Mouse (Mus musculus): ENCODE data around the gene Arhgef10l.
"Not testable (repeated sequence)": the region's sequence is repeated elsewhere in the genome, so short reads cannot be mapped to it uniquely, and the experiment has no call there.

Gene Arhgef10l

DNA sequence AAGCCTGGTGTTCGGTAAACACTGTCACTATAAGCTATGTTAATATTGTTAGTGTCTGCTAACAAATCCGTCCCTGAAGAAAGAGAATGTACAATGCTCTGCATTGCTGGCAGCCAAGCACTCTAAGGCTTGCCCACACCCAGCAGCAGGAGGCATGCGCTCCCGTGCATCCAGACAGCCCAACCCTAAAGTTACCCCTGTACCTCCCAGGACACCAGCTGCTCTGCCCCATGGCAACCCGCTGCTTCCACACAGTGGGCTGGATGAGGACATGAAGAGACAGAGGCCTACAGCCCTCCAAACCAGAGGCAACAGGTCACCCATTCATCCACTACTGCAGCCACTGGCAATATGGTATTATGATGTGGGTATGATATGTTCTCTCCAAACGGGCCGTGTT, 60.0 kb downstream of the Arhgef10l start:
- DNase-seq (ENCODE audit: low read depth), result no peak

DNA sequence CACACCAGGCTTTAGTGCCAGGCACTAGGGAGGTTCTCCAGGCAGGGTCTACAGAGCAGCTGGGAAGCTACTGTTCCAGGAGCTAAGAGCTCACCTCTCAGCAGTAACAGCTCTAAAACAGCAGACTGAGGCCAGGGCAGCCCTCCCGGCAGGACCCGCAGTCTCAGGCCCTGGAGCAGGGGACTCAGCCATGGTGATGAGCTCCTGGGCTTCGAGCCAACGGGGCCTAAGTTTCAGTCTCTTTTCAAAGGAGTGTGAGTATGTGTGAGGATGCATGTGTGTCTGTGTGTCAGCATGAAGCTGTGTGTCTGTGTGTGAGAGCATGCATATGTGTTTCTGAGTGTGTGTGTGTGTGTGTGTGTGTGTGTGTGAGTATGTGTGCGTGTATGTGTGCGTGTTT, 60.6 kb downstream of the Arhgef10l start:
- no peak for DNase-seq (ENCODE audit: low read depth)

DNA sequence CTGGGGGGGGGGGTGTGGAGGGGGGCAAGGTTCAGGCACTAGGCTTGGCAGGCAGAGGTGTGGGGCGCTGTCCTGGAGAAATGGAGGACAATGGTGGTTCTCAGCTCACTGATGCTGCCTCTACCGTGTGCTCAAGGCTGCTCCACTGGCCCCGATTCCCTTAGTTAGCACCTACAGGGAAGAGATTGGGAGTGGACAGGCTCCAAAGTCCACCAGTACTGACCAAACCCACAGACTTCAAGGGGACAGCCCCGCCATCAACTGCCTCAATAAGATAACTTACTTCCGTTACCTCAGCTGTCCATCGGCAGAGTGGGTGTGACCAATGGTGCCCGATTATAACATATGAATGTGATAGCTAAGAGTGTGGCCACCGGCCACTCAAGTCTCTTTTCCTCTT, 61.3 kb downstream of the Arhgef10l start:
- DNase-seq (ENCODE audit: low read depth), result no peak

DNA sequence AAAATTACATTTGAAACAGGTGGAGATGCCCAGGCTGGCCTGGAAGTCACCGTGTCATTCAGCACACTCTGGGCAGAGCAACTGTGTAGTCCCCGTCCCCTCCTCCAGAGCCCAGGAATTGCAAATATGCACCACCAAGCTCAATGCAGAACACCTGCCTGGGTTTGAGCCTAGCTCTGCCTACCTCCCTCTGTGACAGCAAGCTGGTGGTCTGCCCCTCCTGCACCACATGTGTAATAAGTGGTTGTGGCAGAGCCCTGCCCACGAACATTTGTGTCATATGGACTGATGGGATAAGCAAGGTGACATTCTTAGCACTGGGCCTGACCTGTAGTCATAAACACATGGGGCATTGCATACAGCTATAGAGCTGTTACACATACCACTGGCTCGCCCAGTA, 63.8 kb downstream of the Arhgef10l start:
- no peak for DNase-seq (ENCODE audit: low read depth)

DNA sequence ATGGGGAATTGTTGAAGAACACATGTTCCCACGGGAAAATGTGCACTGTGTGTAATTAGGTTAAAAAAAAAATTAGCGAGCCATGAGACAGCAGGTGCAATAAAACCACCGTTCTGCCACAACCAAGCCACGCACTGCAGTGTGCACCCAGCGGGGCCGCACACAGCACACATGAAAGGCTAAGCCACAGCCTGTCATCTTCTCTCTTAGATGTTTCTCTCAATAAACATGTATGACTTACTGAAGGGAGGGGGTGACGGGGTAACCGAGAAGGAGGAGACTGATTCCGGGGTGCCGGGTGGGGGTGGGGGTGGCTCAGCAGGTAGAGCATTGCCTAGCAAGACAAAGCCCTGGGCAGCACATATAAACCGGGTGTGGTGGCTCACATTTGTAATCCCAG, 64.7 kb downstream of the Arhgef10l start:
- DNase-seq (ENCODE audit: low read depth), result no peak

DNA sequence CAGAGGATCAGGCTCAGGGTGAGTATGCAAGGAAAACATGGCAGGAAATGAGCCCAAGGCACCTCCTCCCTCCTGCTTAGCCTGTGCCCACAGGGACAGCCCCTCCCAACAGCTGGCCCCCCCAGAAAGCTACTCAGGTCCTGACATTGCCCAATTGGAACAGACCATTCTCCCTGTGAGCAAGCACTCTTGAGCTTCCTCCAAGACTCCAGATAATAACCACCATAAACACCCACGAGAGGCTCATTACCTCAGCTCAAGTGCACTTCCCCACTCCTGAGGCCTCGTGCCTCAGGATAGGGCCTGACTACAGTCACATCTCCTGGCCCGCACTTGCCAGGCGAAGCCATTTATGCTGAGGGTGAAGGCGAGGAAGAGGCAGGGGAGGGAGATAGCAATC, 67.0 kb downstream of the Arhgef10l start:
- no peak for DNase-seq (ENCODE audit: low read depth)

DNA sequence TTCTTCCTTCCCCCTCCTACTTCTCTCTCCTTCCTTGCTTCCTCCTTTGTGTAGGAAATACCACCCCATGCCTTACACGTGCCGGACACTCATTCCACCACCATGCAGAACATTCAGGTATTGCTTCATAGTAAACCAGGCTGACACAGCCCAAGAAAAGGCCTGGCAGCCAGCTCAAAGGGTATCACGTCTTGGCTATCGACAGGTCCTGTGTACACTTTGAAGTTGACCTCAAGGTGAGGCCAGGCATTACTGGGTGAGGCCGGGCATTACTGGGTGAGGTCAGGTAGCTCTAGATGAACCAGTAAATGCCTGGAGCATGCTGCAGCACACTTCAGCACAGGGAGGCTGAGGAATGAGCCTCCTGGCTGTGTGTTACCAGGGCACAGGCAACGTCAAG, 67.9 kb downstream of the Arhgef10l start:
- DNase-seq (ENCODE audit: low read depth), result no peak

DNA sequence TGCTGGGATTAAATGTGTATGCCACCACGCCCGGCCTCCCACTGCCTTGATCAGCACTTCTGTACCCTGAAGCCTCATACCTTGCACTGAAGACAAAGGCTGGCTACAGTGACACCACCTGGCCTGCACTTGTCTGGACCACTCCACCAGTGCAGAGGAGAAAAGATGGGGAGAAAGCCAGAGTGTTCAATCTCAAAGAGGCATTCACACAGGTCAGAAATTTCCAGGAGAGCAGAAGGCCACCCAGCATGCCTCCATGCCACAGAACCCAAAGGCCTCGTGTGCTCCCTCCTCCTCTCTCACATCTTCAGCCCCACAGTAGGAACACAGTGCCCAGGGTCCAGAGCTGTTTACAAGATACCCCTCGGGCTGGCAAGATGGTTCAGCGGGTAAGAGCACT, 68.4 kb downstream of the Arhgef10l start:
- no peak for DNase-seq (ENCODE audit: low read depth)

DNA sequence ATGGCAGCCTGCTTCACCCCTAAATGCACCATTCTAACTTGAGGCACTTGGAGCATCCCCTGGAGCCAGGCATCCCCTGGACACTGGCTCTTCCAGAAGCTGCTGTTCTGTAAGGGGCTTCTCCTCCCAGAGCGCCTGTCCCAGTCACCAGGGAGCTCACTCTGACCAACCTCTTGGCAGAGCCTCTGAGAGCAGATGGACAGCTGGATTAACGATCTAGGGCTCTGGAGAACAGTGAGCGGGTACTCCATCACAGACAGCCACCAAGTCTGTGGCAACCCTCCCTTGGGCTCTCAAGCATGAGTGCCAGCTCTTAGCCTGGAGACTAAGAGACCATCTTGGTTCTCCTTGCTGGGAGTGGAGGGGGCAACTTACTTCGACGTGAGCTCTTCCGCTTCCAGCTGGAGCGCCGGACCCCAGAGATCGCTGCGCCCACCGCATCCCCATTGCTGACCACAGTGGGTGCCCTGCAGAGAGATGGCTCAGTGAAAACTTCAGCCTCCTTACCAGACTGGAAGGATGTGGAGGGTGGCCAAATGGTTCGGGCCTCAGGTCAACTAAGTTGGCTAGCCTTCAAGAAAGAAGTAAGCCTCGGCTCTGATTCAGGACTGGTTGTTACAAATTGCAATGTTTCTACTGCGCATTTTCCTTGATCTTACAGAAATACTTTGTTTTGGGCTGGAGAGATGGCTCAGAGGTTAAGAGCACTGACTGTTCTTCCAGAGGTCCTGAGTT, 71.9 kb downstream of the Arhgef10l start:
- no peak for DNase-seq (ENCODE audit: low read depth)

DNA sequence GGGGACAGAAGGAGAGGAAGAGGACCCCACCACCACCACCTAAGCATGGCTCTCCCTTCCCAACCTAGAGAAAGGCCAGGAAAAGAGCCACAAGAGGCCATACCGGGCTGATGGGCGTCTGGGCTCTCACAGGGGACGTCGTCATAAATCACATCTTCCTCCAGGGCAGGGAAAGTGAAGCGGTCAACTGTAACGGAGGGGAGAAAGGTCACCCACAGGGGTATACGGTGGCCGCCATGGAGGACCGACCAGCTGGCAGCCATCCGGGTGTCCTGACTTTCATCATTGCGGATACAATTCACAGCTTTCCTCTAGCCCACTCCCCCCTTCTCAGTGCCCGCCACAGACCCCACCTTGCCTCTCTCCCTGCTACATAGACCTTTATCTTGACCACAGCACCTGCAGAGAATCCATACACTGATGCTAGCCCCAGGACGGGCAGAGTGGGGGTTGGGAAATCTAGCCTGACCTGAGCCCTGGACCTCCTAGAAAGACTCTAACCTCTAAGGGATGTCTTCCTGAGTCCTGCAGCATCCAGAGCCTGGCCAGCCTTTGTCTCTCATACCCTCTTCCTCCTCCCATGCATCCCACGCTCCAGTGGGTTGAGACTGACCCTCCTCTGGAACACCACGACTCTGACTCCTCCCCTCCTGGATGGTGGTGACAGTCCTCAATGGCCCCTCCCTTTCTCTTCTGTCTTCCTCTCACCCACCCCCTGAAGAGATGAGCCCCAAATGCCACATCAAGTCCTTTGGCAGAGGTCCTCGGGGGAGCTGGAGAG, 72.6 kb downstream of the Arhgef10l start:
- no peak for DNase-seq (ENCODE audit: low read depth)

DNA sequence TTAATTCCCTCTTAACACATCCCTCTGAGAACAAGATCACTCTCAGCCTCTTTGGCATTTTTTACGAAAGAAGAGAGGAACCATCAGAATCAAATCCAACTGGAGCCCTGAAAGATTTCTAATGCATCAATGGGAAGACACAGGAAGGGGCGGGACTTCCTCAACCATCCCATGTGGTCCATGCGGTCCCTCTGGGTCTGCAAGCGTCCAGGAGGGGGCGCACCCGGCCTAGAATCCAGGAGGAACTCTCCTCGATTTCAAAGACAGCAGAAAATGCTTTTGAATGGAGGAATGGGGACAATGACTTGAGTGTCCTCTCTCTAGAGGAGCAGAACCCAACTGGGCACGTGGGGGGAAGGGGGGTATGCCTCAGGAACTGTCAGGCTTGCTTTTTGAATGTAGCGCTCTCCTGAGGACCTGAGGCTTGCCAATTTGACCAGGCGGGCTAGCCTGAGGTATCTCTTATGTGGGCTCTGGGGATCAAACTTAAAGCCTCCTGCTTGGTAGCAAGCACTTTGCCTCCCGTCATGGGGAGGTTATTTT, 73.5 kb downstream of the Arhgef10l start:
- DNase-seq (ENCODE audit: low read depth), result peak; percentile 72

DNA sequence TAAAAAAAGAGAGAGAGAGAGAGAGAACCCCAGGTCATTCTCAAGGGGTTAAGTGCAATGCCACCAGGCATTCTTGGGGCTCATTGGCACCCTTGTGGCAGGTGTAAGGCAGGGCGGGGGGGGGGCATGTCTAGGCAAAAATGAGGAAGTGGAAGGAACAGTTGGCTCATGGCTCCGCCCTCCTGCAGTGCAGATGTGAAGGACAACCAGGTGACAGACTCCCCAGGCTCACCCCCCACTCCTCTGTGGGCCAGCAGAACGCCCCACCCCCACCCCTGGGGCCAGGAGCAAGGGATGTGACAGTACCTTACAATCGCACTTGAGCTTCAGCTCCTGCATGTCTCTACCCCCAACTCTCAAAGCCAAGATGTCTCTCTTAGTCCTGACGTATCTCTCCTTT, 79.3 kb downstream of the Arhgef10l start:
- DNase-seq (ENCODE audit: low read depth), result peak; percentile 32

DNA sequence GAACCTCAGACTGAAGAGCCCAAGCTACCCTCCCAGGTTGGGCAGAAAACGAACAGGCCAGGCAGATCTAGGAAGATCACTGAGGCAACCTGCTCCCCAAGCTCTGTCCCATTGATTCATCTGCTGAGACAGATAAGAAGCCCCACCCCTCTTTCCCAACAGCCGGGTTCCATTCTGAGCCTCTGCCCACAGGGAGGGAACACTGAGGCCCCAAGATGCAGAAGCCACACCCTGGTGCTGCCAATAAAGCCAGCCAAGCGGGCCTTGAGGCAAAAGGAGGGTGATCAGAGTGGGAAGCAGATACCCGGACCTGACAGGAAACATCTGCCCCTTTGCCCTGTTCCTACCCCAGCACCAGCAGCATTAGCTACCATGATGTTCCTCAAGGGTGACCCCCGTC, 81.6 kb downstream of the Arhgef10l start:
- DNase-seq (ENCODE audit: low read depth), result peak; percentile 60

DNA sequence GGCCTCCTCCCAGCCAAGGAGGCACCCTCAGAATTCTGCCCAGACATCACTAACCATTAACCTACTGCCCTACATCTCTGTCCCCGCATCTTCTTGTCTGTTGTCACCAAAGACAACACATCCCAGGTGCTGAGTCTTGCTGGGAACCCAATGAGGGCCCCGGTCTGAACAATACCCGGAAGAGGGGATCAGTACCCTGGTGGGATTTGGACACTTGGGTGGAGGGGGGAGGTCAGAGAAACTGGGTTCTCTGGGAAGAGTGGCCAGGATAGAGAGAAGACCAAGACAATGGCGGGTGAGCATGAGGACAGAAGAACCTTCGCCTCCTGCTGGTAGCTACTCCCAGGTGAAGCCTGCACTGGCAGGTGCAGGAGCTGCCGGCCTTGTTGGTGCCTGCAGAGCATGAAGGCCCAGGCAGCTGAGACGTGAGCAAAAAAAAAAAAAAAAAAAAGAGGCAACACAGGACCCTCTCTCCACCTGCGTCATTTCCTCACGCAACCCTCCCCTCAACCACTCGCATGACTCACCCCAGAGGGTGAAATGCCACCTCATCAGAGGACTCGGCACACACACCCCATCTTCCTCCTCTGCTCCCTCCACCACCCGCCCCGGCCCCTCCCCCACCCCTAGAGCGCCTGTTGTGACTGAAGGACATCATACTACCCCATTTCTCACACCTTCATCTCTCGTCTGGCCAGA, 83.3 kb downstream of the Arhgef10l start:
- peak; percentile 58 for DNase-seq (ENCODE audit: low read depth)

DNA sequence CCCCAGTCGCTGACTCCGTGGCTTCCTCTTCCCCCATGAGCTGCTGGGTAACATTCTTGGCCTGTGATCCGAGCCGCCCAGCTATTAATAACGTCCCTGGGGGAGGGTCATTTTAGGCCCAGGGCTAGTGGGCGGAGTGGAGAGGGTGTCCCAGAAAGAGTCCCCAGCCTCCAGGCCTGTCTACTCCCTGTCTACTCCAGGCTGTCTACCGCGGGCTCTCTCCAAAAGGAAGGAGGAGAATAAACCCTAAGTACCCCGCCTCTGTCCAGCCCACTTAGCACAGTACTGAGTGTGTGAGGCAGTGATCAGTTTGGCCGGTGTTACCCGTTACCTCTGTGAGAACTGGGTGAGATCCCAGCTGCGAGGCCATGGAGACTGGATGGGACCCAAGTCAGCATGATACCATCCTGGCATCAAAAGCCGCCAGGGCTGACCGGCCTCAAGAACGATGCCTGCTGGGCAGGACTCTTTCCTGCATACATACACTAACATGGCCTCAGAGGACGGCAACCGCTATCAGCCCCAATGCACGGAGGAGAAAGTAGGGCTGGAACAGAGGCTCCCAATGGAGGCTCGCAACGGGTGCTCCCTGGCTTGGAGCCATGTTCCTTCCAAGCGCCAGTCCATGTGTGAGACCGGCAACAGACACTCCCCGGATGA, 84.0 kb downstream of the Arhgef10l start:
- DNase-seq (ENCODE audit: low read depth), result no peak

DNA sequence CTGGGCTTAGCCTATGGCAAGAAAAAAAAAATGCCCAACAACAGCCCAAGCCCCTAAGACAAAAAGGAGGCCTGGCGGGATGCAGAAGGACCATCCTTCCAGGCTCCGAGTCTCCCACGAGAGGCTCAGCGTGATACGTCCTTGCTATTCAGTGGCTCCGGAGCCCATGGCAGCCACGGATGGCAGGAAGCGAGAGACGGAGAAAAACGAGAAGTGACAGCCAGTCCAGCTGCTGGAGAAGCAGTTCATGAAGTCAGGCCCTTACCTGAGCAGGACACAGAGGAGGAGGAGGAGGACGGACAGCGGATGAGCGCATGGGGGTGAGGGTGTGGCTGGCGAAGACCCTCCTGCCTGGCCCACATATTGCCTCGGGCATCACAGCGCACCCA, 84.5 kb downstream of the Arhgef10l start:
- no peak for DNase-seq (ENCODE audit: low read depth)

DNA sequence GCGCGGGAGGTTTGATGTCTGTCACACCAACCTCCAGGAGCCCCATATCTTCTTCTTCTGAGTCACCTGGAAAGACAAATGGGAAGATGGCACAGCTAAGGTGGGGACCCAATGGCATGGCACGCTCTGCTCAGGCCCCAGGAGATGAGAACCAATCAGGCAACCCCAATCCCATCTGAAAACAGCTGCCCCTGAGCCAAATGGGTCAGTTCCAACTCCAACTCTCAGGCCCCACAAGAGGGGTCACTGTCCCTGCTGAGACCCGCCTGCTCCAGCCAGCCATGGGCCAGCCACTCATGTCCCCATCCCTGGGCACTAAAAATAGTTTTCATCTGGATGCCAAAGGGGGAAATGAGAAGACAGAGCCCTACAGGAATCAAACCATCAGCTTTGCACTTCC, 84.9 kb downstream of the Arhgef10l start:
- DNase-seq (ENCODE audit: low read depth), result no peak

DNA sequence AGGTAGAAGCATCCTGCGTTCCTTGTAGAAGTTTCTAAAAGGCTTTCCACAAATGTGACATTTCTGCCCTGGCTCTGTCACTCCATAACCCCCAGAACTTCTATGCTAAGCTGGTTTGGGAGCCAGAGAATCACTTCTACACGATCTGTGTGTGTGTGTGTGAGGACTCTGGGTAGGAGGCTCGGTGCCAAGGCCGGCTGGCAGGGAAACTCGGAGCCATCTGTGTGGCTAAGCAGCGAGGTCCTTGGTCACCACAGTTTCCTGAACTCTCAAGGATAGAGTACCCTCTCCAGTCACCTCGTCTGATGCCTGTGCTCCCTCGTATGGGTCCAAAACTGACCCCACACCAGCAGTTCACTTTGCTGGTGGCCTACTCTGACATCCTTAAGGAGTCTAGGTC, 86.2 kb downstream of the Arhgef10l start:
- no peak for DNase-seq (ENCODE audit: low read depth)

DNA sequence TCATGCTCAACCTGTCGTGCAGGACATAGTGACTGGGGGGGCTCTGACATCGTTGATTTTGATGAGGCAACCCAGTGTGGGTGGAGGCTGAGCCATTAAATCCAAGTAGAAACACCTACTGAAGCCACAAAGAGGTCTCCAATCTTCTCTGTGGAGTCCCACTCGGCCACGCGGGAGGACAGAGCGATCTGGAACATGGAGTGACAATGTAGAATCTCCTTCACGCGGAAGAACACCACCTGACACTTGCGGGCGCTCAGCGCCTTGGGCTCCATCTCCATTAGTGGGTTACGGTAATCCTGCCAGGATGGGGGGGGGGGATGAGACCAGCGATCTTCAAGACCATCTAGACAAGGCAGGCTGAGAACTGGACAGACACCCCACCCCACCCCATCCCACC, 86.7 kb downstream of the Arhgef10l start:
- DNase-seq (ENCODE audit: low read depth), result no peak

DNA sequence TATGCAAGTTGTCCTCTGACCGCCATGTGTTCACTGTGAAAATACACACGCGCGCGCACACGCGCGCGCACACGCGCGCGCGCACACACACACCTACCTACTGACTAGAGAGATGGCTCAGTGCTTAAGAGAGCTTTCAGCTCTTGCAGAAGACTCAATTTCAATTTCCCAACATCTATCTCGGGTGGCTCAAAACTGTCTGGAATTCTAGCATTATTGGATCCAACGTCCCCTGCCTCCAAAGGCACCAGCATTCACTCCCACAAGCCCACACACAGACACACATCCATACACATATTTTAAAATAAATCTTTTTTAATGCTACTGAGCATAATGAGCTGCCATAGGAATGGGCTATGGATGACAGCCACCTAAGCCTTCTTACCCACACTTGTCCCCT, 89.2 kb downstream of the Arhgef10l start:
- DNase-seq (ENCODE audit: low read depth), result no peak

DNA sequence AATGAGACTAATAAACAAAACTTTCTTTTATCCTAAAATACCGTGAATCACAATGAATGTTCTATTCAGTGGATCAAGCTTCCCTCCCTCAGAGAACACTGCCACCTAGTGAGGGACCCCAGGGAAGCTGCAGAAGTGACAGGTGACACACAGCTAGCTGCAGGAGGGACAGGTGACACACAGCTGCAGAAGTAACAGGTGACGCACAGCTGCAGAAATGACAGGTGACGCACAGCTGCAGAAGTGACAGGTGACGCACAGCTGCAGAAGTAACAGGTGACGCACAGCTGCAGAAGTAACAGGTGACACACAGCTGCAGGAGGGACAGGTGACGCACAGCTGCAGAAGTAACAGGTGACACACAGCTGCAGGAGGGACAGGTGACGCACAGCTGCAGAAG, 90.9 kb downstream of the Arhgef10l start:
- DNase-seq (ENCODE audit: low read depth), result not testable (repeated sequence)

DNA sequence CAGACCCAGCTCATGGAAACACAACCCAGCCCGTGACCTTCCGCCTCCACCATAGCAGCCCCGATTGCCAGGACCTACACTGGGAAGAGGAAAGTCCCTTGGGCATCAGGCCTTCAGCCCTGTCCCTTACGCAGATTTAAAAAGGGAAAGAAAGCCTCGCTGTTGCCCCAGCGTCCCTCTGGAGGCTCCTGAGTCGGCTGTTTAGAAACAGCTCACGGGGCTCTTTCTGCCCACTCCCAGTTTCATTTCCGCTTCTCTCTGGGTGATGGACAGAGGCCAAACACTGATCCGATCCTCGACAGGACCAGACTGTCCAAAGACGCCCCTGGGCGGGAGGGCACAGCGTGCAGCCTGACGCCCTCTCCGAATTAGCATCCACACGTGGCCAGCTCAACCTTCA, 93.4 kb downstream of the Arhgef10l start:
- DNase-seq (ENCODE audit: low read depth), result no peak

Measured in c-Kit-positive CD71-negative TER-119-negative erythroid progenitor cells, embryonic 14.5 days (primary cell).